Mouse (Mus musculus) CH12.LX (cell line): ENCODE data around the gene Morn4. TPM values are rescaled to one million over a fixed set of nuclear protein-coding genes. Genes with fewer than 3 reads are reported as not detected.

Source experiments
- DNase-seq: peaks from one replicate; pipeline ENCODE4 v3.0.0-alpha.2; 2013; ENCODE audit errors: extremely low read depth
- H3K27ac ChIP-seq: 2 replicates; pipeline ENCODE4 v1.5.1; 2012; ENCODE audit warnings: low read depth, mild to moderate bottlenecking, control low read depth, moderate library complexity; ENCODE audit not compliant: insufficient read depth
- H3K27me3 ChIP-seq: replicated peaks from 2 replicates; pipeline ENCODE3; 2012; ENCODE audit warnings: inconsistent platforms
- H3K36me3 ChIP-seq, 2 experiments: replicated peaks in 1 of 2; 2 replicates each; pipeline versions ENCODE3 to v1.6.1; 2012; ENCODE audit warnings: inconsistent platforms in 1 of 2, low read length in 1 of 2, mild to moderate bottlenecking in 1 of 2, mixed read lengths in 1 of 2, moderate library complexity in 1 of 2; ENCODE audit not compliant: control insufficient read depth in 1 of 2, insufficient read depth in 1 of 2
- H3K4me1 ChIP-seq, 2 experiments: 2 replicates each; pipeline ENCODE4 v1.6.1; 2012; ENCODE audit warnings: inconsistent platforms in 1 of 2, moderate library complexity in 1 of 2; ENCODE audit not compliant: insufficient read depth in 2 of 2, control insufficient read depth in 1 of 2
- H3K4me2 ChIP-seq: 2 replicates; pipeline ENCODE4 v1.6.1; 2012; ENCODE audit warnings: low read depth, mild to moderate bottlenecking, control low read depth; ENCODE audit not compliant: poor library complexity, insufficient read depth, severe bottlenecking
- H3K4me3 ChIP-seq, 3 experiments: fragments of 150-350 bp in 1 of 3; sonication (generic) in 1 of 3; replicated peaks in 1 of 3; 2 replicates each; pipeline versions ENCODE3 to v1.5.1; 2011 to 2012; ENCODE audit warnings: low read depth in 2 of 3, low read length in 2 of 3, mild to moderate bottlenecking in 2 of 3, moderate library complexity in 2 of 3, control low read depth in 1 of 3, improper control_type of control experiment in 1 of 3, inconsistent platforms in 1 of 3, mixed read lengths in 1 of 3; ENCODE audit not compliant: poor library complexity in 1 of 3
- H3K79me2 ChIP-seq: replicated peaks from 2 replicates; pipeline ENCODE4 v1.6.1; 2012; ENCODE audit warnings: mild to moderate bottlenecking, moderate library complexity; ENCODE audit not compliant: control insufficient read depth, poor library complexity, insufficient read depth, severe bottlenecking; ENCODE audit errors: extremely low read depth
- H3K9ac ChIP-seq: 2 replicates; pipeline ENCODE4 v1.6.1; 2012; ENCODE audit warnings: low read depth, mild to moderate bottlenecking, control low read depth, moderate library complexity; ENCODE audit not compliant: insufficient read depth
- H3K9me3 ChIP-seq: replicated peaks from 2 replicates; pipeline ENCODE3; 2012; ENCODE audit warnings: low read length, inconsistent platforms, mixed read lengths
- CHD1 ChIP-seq: IDR thresholded peaks from 2 replicates; pipeline ENCODE4 v1.6.1; 2012; ENCODE audit warnings: low read depth, low read length, improper control_type of control experiment, inconsistent platforms
- ELF1 ChIP-seq: IDR thresholded peaks from 2 replicates; pipeline ENCODE4 v1.6.1; 2014; ENCODE audit warnings: low read depth, mild to moderate bottlenecking, inconsistent platforms, low read length, improper control_type of control experiment
- GABPA ChIP-seq: IDR thresholded peaks from 2 replicates; pipeline ENCODE4 v1.6.1; 2012; ENCODE audit warnings: low read depth, low read length, improper control_type of control experiment, inconsistent platforms; ENCODE audit not compliant: insufficient replicate concordance
- IRF4 ChIP-seq: IDR thresholded peaks from 2 replicates; pipeline ENCODE4 v1.6.1; 2014; ENCODE audit warnings: low read depth, mild to moderate bottlenecking, inconsistent platforms, low read length, improper control_type of control experiment
- JUND ChIP-seq: conservative IDR thresholded peaks from 2 replicates; pipeline ENCODE4 v1.6.1; 2011; ENCODE audit warnings: low read depth, low read length, improper control_type of control experiment
- MAZ ChIP-seq: IDR thresholded peaks from 2 replicates; pipeline ENCODE4 v1.6.1; 2012; ENCODE audit warnings: low read depth, mild to moderate bottlenecking, inconsistent platforms, low read length, improper control_type of control experiment, moderate library complexity
- MEF2A ChIP-seq: IDR thresholded peaks from 2 replicates; pipeline ENCODE4 v1.6.1; 2014; ENCODE audit warnings: low read depth, mild to moderate bottlenecking, inconsistent platforms, low read length, improper control_type of control experiment, borderline replicate concordance
- MXI1 ChIP-seq: IDR thresholded peaks from 2 replicates; pipeline ENCODE4 v1.6.1; 2011; ENCODE audit warnings: mild to moderate bottlenecking, low read depth, low read length, improper control_type of control experiment
- MYC ChIP-seq: IDR thresholded peaks from 2 replicates; pipeline ENCODE4 v1.6.1; 2011; ENCODE audit warnings: low read depth, mild to moderate bottlenecking, improper control_type of control experiment, low read length
- PAX5 ChIP-seq: IDR thresholded peaks from 2 replicates; pipeline ENCODE4 v1.6.1; 2012; ENCODE audit warnings: low read length, inconsistent platforms, mixed read lengths
- POLR2A ChIP-seq: IDR thresholded peaks from 2 replicates; pipeline ENCODE4 v1.6.1; 2011; ENCODE audit warnings: low read depth, mild to moderate bottlenecking, improper control_type of control experiment, low read length
- POLR2AphosphoS2 ChIP-seq: IDR thresholded peaks from 2 replicates; pipeline ENCODE4 v1.6.1; 2011; ENCODE audit warnings: low read depth, low read length, improper control_type of control experiment
- RAD21 ChIP-seq: IDR thresholded peaks from 2 replicates; pipeline ENCODE4 v1.6.1; 2011; ENCODE audit warnings: low read depth, mild to moderate bottlenecking, low read length, improper control_type of control experiment, moderate library complexity
- TBP ChIP-seq: conservative IDR thresholded peaks from 2 replicates; pipeline ENCODE4 v1.6.1; 2011; ENCODE audit warnings: low read depth, low read length, improper control_type of control experiment
- UBTF ChIP-seq: IDR thresholded peaks from 2 replicates; pipeline ENCODE4 v1.6.1; 2012; ENCODE audit warnings: low read depth, mild to moderate bottlenecking, inconsistent platforms, low read length, improper control_type of control experiment, moderate library complexity
- USF1 ChIP-seq: IDR thresholded peaks from 2 replicates; pipeline ENCODE4 v1.6.1; 2014; ENCODE audit warnings: low read depth, mild to moderate bottlenecking, inconsistent platforms, low read length, improper control_type of control experiment
- ZC3H11A ChIP-seq: IDR thresholded peaks from 2 replicates; pipeline ENCODE4 v1.6.1; 2012; ENCODE audit warnings: low read depth, mild to moderate bottlenecking, inconsistent platforms, low read length, improper control_type of control experiment
- ZKSCAN1 ChIP-seq: IDR thresholded peaks from 2 replicates; pipeline ENCODE4 v1.6.1; 2012; ENCODE audit warnings: low read depth, inconsistent platforms, low read length, improper control_type of control experiment, borderline replicate concordance
- ZNF384 ChIP-seq: IDR thresholded peaks from 2 replicates; pipeline ENCODE4 v1.6.1; 2012; ENCODE audit warnings: low read depth, low read length, improper control_type of control experiment, inconsistent platforms
- dilution Hi-C: fragments of 300-500 bp; cut with MboI; formaldehyde crosslinking; loops from 2 replicates; pipeline ENCODE4 v1.14.3; 2020; ENCODE audit warnings: low sequenced_read_pairs; ENCODE audit not compliant: extremely low pct_unique_long_range_greater_than_20kb, extremely low pct_ligation_motif_present
- in situ Hi-C: fragments of 300-500 bp; cut with MboI; formaldehyde crosslinking; loops from 3 replicates; pipeline ENCODE4 v1.14.3; 2019; ENCODE audit warnings: low sequenced_read_pairs, low pct_ligation_motif_present, low pct_unique_long_range_greater_than_20kb, mixed read lengths
- polyA plus RNA-seq: library from polyadenylated mRNA; unstranded; fragments of >175 nt; gene quantifications from 2 replicates; pipeline ENCODE4 v1.2.1, GENCODE M21; 2012; ENCODE audit warnings: low read depth; ENCODE audit not compliant: insufficient read length
- total RNA-seq, 2 experiments: library from RNA; depleted of rRNA; stranded (reverse); fragments of 300-350 nt in 1 of 2; fragments of >200 nt in 1 of 2; gene quantifications; 2 replicates each; pipeline ENCODE4 v1.2.3; 2012 to 2014

Gene Morn4
- total and polyA plus RNA-seq, 3 experiments, result 0.04 to 0.24 TPM; not detected in 1

DNA sequence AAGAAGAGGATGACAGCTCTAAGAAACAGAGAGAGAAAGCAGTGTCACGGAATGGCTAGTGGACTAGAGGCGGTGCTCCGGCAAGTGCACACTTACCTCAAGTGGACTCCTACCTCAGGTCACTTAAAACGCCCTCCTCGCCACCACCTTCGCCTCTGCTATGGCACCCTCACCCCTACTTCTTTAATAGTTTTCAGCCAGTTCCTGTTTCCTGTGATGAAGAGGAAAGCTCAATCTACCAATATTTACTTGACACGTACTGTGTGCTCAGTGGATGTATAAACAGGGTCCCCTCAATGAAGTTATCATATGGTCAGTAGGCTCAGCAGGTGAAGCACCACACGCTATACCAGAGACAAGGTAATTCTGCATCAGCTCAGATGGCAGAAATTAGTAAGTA, 7.6 kb downstream of the Morn4 start:
- Histone ChIP-seq H3K36me3 (no peaks in the 10 kb centered on the region), H3K9me3 (no peaks in the 10 kb centered on the region), H3K4me2 (no peak overlapping the region), H3K27me3 (no peaks in the 10 kb centered on the region), H3K9ac (no peak overlapping the region), H3K4me1 (no peaks in the 10 kb centered on the region), H3K27ac (no peak overlapping the region), H3K4me3 (no peak overlapping the region), H3K79me2 (no peaks in the 10 kb centered on the region)
- no peak for TF ChIP-seq TBP
- in situ Hi-C loops (no loop called here), dilution Hi-C loops (no loop called here)
- DNase-seq, result no peak

DNA sequence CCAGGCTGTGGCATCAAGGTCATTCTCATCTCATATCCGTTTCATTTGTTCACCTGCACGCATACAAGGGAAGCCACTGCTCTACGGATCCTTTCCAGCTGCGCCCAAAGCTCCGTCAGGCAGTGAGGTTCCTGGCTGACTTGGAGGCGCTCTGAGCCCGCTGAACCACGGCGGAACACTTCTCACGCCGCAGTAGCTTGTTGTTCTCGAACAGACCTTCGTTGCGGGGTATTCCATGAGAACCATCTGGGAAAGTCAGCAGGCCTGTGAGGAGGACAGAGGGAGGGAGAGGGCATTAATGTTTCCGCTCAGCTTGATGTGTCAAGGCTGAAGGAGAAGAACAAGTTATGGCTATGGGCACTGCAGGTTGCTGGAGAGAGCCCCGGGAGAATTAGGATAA, 10.2 kb downstream of the Morn4 start:
- Histone ChIP-seq H3K4me3 (no peak overlapping the region), H3K4me2 (no peak overlapping the region), H3K36me3 (no peaks in the 10 kb centered on the region), H3K27me3 (peaks cover 7% of the 10 kb centered on the region), H3K9ac (no peak overlapping the region), H3K27ac (no peak overlapping the region), H3K4me1 (no peaks in the 10 kb centered on the region), H3K79me2 (no peaks in the 10 kb centered on the region), H3K9me3 (no peaks in the 10 kb centered on the region)
- DNase-seq, result no peak
- in situ Hi-C loops (no loop called here), dilution Hi-C loops (no loop called here)
- TF ChIP-seq MXI1 (no peak), ZNF384 (no peak), PAX5 (no peak), RAD21 (no peak), MEF2A (no peak), IRF4 (no peak), UBTF (no peak), GABPA (no peak), POLR2A (no peak), CHD1 (no peak), ELF1 (no peak), POLR2AphosphoS2 (no peak), MAZ (no peak), USF1 (no peak), ZC3H11A (no peak), JUND (no peak), ZKSCAN1 (no peak), MYC (no peak)
